Mouse (Mus musculus): ENCODE results near the gene Abcf2.

Abcf2 gene

GRCm38 (mm10) chr5:24577183-24577929 lies at the start of gene Abcf2:
Gene Abcf2 (minus strand): TSS chr5:24577467.
- DNase-seq (ENCODE audit: low spot score in 2 of 2), result peak; percentile 99

GRCm38 (mm10) chr5:24624822-24625120 lies 47.5 kb upstream of the Abcf2 start:
- DNase-seq (ENCODE audit: low spot score in 2 of 2), result no peak

- no peak for DNase-seq (ENCODE audit: low spot score in 2 of 2)
Observed at GRCm38 (mm10) chr5:24623986-24624821, 46.9 kb upstream of the Abcf2 start, which contains the start of gene Smarcd3. Gene Smarcd3 (minus strand): TSS chr5:24624411.

GRCm38 (mm10) chr5:24623041-24623985 lies 46.0 kb upstream of the Abcf2 start:
- DNase-seq (ENCODE audit: low spot score in 2 of 2), result no peak

GRCm38 (mm10) chr5:24622386-24623040 lies 45.2 kb upstream of the Abcf2 start:
- DNase-seq (ENCODE audit: low spot score in 2 of 2), result no peak

GRCm38 (mm10) chr5:24620626-24621025 lies 43.4 kb upstream of the Abcf2 start:
- no peak for DNase-seq (ENCODE audit: low spot score in 2 of 2)

- DNase-seq (ENCODE audit: low spot score in 2 of 2), result no peak
Observed at GRCm38 (mm10) chr5:24620116-24620515, 42.8 kb upstream of the Abcf2 start.

- DNase-seq (ENCODE audit: low spot score in 2 of 2), result no peak
Observed at GRCm38 (mm10) chr5:24618921-24619320, 41.7 kb upstream of the Abcf2 start.

GRCm38 (mm10) chr5:24615097-24615496 lies 37.8 kb upstream of the Abcf2 start:
- no peak for DNase-seq (ENCODE audit: low spot score in 2 of 2)

GRCm38 (mm10) chr5:24612302-24612649 lies 35.0 kb upstream of the Abcf2 start:
- DNase-seq (ENCODE audit: low spot score in 2 of 2), result no peak

- no peak for DNase-seq (ENCODE audit: low spot score in 2 of 2)
Observed at GRCm38 (mm10) chr5:24611366-24612301, 34.4 kb upstream of the Abcf2 start.

- DNase-seq (ENCODE audit: low spot score in 2 of 2), result no peak
Observed at GRCm38 (mm10) chr5:24609388-24609787, 32.1 kb upstream of the Abcf2 start.

GRCm38 (mm10) chr5:24605980-24606665 lies 28.9 kb upstream of the Abcf2 start:
- no peak for DNase-seq (ENCODE audit: low spot score in 2 of 2)

GRCm38 (mm10) chr5:24605321-24605979 lies 28.2 kb upstream of the Abcf2 start:
- no peak for DNase-seq (ENCODE audit: low spot score in 2 of 2)

GRCm38 (mm10) chr5:24604656-24605100 lies 27.4 kb upstream of the Abcf2 start:
- DNase-seq (ENCODE audit: low spot score in 2 of 2), result no peak

- DNase-seq (ENCODE audit: low spot score in 2 of 2), result peak in 1 of 2 experiments; percentile 31
Observed at GRCm38 (mm10) chr5:24604080-24604655, 26.9 kb upstream of the Abcf2 start.

GRCm38 (mm10) chr5:24603431-24604010 lies 26.3 kb upstream of the Abcf2 start:
- DNase-seq (ENCODE audit: low spot score in 2 of 2), result no peak

GRCm38 (mm10) chr5:24602751-24603343 lies 25.6 kb upstream of the Abcf2 start:
- DNase-seq (ENCODE audit: low spot score in 2 of 2), result no peak

Measured in natural killer cell, adult 2 months (primary cell).